Mouse (Mus musculus): ENCODE data around the gene Vezf1. TPM values are rescaled to one million over a fixed set of nuclear protein-coding genes. Genes with fewer than 3 reads are reported as not detected.

Gene Vezf1
- total RNA-seq, 2 experiments from 2014 or later = 47.1 to 47.6 TPM

DNA sequence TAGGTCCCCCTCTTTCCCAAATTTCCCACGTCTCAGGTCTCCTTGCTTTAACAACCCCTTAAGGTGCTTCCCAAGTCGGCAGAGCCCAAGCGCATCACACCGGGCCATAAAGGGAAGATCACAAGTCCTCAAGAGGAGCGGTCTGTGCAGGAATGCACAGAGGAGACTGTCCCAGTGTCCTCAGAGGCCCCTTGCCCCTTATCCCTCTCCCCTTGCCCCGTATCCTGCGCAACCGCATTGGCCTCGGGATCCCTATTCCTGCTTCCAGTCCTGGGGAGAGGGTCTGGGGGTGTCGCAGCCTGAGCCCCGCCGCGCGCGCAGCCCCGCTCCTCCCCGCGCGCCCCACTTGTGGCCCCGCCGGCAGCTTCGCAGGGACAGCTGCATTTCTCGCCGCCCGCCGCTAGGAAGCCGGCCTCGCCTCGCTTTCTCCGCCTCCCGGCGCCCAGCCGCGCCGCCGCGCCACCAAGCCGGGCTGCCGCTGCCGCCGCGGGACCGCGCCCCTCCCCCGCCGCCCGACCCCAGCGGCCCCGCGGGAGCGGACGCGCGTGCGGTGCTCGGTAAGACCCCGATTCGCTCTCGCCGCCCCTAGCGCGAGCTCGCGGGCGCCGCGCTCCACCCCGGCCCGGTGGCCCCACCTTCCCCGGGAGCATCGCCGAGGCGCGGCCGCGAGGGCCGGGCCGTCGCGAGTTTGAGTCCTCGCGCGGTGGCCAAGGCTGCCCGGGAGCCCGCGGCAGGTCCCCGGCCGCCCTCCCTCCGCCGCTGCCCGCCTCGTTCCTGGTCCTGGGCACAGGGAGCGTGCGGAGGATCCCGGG lies 30.9 kb downstream of the Vezf1 start:
- DNase-seq = peak; percentile 80

DNA sequence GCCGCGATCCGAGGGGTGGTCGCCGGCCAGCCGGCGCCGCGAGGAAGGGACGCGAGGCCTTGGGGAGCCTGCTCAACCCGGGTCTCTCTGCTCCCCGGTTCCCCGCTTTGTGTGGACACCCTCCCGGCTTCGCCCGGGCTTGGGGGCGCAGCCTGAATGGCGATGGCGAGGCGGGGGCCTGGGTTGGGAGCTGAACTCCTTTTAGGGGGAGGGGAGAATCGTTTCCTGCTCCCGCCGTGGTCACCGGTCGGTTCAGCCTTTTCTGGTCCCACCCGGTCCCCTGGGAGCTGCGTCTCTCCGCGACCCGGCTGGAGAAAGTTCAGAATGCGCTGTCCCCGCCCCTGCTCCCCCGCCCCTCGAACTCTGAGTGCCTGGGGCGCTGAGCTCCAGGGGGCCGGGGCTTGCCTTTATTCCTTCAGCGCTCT lies 31.5 kb downstream of the Vezf1 start:
- DNase-seq = peak; percentile 88

DNA sequence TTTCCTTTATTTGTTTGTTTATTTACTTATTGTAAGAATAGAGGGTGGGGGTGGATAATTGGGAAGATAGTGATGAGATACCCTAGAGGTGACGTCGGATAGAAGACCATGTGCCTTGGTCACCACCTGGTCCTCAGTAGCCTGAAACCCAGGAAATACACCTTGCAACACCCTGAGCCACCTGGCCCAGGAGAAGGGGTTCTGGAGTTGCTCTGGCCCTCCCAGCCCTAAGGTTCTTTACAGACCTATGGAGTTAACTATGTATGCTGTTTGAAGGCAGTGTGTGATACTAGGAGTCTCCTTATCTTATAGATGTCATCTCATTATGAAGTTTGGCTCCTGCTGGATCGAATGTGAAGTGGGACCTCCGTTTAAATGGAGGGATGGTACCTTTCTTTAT lies 32.1 kb downstream of the Vezf1 start:
- DNase-seq = no peak

DNA sequence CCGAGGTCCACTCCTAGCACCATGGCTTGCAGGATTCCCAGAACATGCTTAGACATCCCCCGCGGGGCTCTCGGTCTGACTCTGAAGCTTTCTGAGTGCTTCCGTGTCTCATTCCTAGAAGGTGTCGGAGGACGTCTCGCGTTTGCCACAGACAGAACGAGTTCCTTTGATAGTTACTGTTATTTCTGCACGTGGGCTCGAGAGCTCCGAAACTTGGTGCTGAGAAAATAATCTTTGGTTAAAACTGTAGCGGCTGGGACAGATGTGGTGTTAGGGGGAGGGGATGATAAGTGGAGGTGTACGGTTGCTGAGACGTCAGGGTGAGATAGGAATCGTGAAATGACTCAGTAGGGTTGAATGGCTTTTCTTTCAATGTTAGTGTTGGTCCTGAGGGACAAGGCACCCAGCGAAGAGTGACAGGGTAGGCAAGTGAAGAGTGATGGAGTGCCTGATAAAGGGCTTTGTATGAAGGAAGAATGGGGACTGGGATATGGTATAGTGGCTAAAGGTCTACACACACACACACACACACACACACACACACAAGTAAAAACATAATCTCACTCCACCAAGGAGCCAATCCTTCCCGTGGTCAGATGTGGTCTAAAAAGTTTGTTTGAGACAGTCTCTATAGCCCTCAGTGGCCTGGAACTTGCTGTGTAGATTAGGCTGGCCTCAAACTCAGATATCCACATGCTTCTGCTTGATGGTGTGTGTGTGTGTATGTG lies 35.3 kb downstream of the Vezf1 start:
- DNase-seq = no peak

DNA sequence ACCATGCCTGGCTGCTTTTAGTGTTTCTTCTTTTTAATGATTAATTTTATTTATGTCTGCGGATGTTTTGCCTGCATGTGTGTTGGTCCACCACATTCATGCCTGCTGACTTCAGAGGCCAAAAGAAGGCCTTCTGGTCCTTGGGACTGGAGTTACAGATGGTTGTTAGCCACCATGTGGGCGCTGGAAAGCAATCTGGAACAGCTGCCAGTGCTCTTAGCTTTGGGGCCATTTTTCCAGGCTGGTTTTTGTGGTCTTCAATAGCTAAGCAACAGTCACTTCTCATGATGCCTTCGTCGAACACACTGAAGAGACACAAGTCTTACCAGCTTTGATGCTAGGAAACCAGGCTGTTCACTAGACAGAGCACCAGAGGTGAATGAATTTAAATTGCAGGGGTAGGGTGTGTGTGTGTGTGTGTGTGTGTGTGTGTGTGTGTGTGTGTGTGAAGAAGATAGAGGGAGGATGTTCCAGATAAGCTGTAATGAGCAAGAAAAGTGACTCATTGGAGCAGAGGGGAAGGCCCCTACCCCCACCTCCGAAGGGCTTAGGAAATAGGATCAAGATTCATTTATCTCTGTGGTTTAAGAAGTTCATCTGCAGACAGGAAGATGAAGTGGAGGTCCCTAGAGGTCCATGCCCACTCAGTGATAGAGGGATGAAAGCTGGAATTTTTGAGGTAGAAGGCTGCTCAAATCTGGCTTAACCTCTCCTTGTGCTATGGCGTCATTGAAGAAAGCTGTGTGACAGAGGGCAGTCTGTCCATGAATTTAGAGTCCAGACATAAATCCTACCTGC lies 37.6 kb downstream of the Vezf1 start:
- DNase-seq = no peak

DNA sequence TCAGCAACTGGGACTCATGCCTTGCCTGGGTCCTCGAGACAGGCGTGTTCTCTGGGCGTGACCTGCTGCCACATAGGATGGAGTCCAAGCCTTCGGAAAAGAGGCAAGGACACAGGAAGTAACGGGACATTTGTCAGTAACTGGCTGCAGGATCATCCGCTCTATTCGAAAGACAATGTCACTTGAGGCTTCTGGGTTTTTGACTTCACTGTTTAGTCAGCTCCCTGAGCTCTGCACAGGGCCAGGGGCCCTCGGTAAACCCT lies 38.1 kb downstream of the Vezf1 start:
- no peak for DNase-seq

DNA sequence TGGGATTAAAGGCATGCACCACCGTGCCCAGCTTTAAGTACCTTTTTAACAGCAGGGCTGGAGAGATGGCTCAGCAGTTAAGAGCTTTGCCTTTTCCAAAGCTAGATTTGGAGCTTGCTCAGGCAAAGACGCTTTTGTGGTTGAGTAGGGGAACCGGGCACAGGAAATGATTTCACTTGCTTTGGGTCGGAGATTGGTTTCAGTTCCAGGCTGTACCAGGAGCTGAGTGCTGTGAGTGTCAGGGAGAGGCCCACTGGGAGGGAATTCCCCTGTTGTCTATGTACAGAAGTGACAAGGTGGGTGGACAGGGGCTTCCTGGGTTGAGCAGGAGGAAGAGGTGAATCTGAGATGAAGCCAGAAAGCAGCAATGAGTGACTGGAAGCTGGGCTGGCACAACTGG lies 39.3 kb downstream of the Vezf1 start:
- no peak for DNase-seq

DNA sequence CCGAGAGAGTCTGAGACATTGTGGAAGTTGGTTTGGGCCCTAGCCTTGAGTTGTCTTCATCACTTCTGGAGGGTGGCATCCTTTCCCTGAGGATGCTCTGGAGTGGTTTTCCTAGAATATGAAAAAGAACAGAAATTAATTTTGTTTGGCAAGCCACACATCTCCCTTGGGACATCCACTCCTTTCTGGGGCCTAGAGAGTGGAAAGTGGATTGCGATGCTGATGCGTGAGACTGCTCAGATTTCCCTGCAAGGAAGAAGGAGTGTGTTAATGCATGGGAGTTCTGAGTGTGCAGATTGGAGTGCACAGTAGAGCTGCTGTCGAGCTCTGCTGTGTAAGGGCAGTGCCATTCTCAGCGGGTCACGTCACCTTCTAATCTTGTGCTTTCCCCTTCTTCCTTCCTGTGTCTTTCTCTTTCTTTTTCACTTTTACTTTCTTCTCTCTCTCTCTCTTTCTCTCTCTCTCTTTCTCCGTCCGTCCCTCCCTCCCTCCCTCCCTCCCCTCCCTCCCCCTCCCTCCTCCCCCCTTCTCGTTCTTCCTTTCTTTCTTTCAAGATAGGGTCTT lies 42.0 kb downstream of the Vezf1 start:
- no peak for DNase-seq

DNA sequence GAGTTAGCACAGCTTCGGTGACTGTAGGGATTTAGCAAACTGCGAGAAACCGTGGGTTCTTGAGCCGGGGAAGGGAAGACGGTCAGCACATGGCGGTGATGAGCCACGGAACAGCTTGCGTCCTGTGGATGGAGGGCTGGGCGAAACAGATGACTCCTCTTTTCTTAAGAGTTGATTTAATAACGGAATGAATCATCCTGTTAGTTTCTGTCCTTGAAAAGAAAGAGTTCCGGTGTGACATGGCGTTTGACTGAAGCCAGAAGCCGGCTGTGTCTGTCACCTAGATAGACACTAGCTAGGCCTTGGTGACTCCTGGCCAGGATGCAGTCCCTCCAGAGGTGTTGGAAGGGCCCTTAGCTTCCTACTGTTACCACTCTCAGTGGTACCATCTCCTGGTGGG lies 44.0 kb downstream of the Vezf1 start:
- DNase-seq = no peak

DNA sequence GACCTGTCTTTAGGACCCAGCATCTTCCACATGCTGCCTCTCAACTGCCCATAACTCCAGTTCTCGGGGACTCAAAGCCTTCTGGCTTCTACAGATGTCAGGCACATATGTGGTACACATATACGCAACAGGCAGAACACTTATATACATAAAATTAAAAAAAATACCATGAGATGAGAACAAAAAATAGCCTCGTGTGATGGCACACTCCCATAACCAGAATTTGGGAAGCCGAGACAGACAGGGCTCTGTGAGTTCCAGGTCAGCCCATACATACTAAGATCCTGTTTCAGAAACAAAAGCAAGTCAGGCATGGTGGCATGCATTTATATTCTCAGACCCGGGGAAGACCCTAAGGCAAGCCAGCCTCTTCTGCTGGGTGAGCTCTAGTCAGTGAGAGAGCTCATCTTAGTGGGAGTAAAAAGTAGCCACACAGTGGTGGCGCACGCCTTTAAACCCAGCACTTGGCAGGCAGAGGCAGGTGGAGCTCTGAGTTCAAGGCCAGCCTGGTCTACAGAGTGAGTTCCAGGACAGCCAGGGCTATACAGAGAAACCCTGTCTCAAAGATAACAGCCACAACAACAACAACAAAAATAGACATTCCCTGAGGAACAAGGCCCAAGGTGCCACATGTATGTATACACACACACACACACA lies 44.7 kb downstream of the Vezf1 start:
- DNase-seq = no peak

DNA sequence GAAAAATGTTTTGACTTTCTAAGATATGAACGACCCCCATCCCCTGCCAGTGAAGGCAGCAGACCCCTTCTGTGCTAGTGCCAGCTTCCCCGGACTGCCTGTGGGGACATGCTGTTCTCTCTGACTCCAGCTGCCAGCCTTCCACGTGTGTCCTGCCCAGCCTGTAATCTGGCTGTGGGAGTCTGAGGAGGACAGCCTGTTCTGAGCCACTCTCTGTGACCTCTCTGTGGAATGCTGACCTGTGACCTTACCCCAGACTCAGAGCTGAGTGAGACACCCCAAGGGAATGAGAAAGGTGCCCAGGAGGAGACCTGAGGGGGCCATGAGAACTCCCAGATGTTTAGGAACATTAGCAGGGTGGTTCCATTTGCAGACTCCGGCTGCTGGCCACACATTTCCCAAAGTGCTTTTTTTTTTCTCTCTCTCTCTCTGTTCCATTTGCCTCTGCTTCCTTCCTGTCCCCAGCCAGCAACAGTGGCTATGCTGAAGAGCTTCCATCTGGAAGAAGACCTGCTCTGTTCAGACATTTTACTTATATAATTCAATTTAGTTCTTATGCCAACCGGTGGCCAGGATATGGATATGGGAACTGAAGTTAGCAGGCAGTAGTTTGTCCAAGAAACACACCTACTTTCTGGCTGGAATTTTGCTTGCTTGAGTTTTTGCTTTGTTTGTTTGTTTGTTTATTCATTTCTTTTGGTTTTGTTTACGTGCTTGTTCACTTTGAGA lies 45.6 kb downstream of the Vezf1 start:
- peak; percentile 88 for DNase-seq

DNA sequence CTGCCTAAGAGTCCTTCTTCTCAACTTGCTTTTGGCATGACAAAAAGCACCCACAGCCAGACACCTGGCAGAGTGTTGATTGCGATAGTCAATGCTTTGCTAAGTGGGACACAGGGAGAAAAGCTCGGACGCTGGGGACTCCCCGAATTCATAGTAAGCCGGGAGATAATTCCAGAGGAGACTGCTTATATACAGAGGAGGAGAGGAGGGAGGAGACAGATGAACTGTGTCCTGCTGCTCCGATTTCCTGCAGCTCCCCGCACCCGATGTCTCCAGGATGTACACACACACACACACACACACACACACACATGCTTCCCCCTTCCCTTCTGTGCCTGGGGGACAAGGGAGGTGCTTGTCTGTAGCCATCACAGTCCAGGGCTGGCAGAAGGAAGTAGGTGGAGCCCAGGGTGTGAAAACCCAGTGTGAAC lies 46.8 kb downstream of the Vezf1 start:
- peak; percentile 72 for DNase-seq

DNA sequence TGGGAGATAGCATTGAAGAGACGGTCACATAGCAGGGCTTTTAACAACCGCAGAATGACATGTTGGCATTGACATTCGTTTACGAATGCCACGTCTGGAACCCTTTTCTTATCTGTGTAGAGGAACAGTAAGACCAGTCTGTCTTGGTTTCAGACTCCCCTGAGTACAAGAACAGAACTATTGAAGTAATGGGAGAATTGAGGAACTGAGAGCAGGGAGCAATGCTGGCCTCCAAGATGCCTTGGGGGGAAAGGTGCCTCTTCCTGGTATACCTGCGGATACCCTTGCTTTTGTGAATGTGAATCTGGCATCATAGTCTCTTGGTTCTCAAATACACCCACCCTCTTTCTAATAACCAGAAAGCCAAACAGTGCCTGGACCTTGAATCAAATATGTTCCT lies 48.5 kb downstream of the Vezf1 start:
- no peak for DNase-seq

DNA sequence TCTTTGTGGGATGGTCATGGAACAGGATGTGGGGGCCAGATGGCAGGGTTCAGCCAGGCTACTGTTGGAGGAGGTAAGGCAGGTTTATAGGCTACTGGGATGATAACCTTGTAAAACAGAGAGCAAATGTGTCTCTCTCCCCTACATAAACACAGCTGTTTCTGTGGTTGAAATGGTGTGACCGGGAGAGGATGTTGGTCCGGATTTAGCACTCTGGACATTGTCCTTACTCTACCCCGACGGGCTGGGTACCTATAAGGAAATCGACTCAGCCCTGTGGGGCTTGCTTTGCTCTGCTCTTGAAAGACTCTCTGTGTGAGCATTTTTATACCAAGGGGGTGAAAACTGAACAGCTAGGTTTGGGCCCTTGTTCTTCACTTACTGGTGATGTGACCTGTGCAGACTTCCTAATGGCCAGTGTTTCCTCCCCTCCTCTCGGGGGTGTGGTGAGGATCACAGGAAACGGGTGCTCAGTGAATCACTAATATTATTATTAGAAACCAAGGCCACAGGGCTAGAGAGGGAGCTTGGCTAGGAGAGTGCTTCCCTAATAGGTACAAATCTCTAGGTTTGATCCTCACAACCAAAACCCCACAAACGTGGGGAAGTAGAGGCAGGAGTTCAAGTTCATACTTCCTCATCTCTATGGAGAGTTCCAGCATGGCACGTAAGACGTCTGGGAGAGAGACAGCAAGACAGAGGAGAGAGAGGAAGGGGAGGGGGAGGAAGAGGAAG lies 49.4 kb downstream of the Vezf1 start:
- peak; percentile 57 for DNase-seq

DNA sequence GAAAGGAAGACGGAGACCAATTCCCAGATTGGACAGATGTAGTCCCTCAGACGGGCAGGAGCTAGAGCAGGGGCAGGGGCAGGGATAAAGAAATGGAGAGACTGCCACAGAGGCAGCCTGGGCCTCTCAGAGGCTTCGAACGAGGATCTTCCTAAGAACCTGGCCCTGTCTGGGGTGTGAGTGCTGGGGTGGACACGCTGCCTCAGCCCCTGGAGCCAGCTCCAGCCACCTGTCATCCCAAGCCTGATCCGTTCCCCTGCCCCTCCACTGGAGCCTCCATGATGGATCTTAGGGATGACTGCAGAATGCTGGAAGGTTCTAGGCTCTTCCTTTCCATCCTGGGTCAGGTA lies 50.0 kb downstream of the Vezf1 start:
- peak; percentile 45 for DNase-seq

DNA sequence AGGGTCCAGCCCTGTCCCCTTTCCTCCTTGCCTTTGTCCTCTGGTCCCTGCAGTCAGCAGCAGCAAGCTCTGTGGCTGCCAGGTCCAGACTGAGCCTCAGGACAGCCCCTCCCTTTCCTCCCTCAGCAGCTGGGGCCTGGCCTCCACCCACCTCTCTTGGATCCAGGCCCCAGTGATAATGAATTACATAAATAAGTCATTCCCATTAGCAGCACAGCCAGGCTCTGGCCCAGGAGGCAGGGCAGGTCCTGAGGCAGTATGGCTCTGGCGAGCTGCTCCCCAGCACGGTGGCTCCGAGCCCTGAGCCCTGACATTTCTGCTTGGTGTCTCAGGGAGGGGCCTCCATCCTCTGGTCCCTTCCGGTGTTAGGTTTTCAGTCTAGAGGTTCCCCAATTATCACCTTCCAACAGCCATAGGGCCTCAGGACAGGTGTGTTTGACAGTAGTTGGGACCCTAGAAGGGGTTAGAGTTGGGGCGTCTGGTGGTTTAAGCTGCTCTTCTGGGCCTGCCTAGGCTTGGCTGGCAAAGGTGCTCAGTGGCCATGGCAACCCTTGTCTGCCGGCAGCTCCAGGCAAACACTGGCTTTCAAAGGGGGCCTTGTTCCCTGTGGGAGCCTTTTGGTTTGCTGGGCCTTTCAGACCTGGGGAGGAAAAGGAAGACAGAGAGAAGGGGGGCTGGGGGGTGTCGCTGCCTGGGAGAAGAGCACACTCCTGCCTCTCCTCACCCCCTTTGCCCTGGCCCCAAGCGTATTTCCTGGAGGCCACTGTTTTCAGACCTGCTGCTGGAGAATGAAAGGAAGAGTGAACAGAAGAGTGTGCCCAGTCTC lies 51.0 kb downstream of the Vezf1 start:
- peak; percentile 93 for DNase-seq

DNA sequence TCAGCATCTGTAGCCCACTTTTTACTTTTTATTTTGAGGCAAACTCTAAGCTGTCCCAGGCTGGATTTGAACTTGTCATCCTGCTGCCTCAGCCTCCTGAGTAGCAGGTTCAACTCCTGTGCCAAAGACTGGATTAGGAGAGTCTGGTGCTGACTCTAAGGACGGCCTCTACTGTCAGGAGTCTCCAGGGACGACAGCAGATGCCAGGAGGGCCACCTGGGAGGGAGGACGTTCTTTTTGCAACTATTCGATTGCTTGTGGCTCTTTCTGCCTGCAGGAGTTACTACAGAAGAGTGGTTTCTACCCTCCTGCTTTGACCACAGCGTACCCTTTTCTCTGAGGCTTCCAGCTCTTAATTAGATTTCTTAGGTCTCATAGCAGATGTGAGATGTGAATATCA lies 54.5 kb downstream of the Vezf1 start:
- DNase-seq = no peak

DNA sequence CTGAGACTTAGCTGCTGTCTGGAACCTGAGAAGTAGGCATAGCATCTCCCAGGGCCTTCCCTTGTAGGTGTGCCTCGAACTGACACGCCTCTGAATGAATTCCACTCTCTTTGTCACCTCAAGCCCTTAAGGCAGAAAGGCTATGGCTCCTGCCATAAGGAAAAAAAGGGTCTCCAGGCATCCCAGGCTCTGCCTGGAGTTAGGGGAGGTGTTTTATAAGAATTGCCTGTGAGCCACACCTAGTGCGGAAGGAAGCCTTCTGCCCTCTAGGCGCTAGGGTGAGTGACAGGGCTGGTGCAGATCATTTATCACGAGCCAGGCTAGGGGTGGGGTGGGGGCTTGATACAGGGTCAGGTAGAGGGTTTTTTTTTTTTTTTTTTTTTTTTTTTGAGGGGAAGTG lies 54.9 kb downstream of the Vezf1 start:
- DNase-seq = no peak

DNA sequence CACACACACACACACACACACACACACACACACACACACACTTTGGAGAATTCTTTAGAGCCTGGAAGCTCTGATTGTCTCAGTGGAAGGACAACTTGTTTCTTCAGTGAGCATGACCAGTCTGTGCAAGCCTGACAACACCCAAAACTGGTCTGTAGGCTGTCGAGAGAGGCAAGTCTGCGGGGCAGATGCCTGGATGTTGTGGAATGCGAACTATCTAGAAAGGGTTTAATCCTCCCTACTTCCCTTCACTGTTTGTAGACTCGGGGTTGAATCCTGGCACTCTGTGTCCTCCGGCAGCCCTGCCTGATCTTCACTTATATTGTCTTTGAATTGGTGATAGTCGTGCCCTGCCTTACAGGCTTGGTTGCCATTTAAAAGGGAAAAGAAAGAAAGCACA lies 55.7 kb downstream of the Vezf1 start:
- DNase-seq = no peak

DNA sequence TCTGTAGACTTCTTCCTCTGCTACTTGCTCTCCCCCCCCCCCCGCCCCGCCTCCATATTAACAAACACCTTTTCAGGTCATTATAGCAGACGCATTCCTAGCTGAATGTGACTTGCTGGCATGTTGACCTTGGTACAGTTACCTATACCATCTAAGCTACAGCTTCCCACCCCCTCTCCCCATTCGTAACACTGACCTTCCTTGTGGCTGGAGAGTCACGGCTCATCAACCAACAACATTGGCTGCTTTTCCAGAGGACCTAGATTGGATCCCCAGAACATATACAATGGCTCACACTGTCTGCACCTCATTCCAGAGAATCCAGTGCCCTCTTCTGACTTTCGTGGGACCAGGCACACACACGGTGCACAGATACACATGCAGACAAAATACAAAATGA lies 57.4 kb downstream of the Vezf1 start:
- no peak for DNase-seq
